Mouse (Mus musculus) left cerebral cortex, postnatal 25 days (tissue): ENCODE data around the gene Tns3. TPM values are rescaled to one million over a fixed set of nuclear protein-coding genes. Genes with fewer than 3 reads are reported as not detected.

ENCODE experiments used
- DNase-seq, 2 experiments: peaks; one replicate each; pipeline ENCODE4 v3.0.0; 2022; ENCODE audit warnings: low spot score in 2 of 2, mixed read lengths in 1 of 2
- intact Hi-C: fragments of 180-260 bp; cut with DNase I; formaldehyde crosslinking; loops from one replicate; pipeline ENCODE4 v1.15.1; 2025
- total RNA-seq, 2 experiments: library from RNA; stranded (reverse); gene quantifications; 2 replicates each; pipeline ENCODE4 v1.2.3; 2021

The Tns3 gene
- total RNA-seq, 2 experiments from 2014 or later, result 34.9 to 38.3 TPM

DNA sequence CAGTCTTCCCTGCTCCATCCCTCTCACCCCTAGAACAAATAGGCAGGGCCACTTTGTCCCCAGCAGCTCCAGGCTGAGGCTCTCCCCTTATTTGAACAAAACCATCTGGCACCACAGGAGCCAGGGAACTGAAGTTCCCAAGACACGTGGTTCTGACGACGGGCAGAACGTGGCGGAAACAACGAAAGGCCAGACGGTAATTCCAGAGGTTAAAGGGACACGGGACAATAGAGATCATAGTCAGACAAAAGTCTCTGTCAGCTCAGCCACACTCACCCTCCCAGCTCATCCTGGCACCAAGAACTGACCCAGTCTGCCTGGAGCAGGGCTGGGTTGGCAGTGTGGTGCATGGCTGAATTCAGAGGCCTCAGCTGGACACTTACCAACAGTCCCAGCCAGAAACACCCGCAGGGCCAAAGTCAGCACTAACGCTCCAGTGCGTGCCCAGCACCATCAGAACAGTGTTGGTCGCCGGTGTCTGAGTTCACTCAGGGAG is 10.5 kb downstream of the Tns3 start:
- peak in 1 of 2 experiments; percentile 28 for DNase-seq
- intact Hi-C loops, result no loop called here

DNA sequence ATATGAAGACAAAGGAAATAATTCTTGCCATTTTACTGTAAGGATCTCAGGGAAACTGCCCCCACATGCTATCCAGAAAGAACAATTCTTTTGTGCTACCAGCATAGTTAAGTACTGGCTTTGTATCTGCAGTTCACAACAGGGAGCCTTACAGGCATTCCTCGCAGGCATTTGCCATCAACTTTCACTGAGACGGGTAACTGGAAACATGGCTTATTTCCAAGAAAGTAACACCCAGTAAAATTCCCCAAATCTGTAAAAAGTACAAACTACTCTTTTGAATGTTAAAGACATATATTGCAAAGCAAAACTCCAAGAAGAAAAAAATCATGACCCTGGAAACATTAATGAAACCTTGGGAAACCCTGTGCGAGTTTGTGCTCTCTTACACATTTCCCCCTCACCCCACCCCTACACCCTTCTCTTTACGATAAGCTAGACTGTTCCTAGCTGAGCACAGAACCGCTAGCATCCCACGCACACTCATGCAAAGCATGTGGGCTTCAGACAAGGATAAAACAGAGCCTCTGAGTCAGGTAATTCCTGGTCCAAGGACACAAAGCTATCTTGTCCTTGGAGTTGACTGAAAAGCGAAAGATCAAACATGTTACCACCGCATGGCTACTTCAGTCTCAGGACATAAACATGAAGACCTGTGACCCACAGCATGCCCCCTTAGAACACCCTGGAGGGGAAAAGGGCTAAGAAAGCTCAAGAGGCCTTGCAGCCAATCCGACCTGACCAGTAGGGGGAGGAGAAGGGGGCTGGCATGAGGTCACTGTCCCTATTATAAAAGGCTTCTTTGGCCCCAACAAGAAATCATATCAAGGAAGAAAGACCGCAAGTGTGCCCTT is 11.3 kb downstream of the Tns3 start:
- intact Hi-C loops, result no loop called here
- peak; percentile 44 to 77 for DNase-seq

DNA sequence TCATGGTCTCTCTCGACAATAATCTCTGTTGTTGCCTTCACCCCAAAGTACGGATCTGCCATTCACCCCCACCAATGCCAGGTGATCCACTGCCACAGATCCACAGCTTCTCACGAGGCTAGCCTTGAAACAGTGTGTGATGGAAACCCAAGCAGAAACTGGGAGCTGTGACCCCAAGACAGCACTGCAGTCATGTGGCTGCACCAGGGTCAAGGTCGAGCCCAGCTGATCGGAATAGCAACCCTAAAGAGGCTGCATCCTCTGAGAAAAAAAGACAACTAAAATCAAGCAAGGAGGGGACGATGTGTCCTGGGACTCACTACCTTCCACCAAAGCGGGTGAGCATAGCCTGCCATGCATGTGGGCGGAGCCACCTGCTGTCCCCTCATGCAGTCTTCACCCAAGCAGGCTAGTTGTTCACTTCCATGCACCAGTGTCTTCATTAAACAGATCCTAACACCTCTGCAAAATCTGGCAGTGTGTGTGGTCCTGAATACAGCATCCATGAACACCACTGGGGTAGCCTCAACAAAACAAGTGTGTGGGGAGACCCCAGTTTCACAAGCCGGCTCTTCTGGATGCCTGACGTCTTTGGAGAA is 12.1 kb downstream of the Tns3 start:
- no peak for DNase-seq
- intact Hi-C loops, result no loop called here

DNA sequence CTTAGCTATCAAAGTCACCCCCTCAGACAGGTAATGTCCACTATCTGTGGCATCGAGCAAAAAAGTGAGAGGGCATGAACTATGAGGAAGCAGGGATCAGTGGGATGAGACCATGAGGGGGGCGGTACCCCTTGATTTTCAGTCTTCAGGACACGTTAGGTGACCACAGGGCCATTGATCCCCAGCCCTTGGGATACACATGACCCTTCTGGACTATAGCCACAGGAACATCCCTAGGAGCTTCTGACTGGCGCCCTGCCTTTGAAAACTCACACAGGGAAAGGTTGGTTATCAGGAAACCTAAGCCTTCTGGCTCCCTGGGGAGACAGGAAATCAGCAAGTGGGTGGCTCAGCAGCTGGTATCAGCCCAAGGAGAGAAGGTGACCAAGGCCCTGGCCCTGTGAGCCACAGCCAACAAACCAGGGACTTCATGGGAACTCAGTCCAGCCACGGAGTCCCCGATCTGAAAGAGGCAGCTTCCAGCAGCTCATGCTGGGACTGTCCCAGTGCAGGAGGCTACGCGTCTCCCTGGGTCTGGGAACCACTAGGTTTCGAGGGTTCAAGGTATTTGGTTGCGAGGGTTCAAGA is 12.8 kb downstream of the Tns3 start:
- DNase-seq, result no peak
- intact Hi-C loops, result no loop called here

DNA sequence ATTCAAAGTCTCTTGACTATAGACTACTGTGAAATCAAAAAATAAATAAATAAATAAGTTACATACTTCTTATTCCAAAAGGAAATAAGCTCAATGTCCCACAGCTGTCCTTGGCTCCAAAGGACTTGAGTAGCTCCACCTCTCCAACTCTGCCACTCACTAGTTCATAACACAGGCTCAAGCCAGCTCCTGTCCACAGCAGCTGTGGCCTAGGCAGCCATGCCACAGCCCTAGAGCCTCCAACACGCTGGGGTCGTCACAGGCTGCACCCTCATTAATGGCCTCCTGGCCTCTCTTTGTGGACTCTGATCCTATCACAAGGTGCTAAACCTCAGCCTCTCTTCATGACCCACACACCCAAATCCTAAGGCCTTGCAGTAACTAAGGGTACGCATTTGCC is 18.7 kb downstream of the Tns3 start:
- DNase-seq, result no peak
- intact Hi-C loops, result no loop called here

DNA sequence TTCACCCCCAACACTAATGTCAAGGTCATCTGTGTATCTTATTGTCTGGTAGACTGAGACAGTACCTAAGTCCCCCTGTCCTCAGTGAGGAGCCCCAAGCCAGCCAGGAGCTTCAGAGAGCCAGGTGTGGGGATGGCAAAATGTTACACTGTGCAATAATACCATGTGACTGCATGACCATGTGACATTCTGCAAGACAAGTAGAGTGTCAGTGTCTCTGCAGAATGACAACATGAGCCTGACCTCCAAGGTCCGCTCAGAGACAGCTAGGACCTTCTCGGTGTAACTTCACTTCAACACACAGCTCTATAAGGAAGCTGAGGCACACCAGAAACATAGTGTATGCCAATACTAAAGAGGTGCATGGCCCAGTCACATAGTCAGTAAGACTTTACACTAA is 20.1 kb downstream of the Tns3 start:
- intact Hi-C loops, result no loop called here
- no peak for DNase-seq

DNA sequence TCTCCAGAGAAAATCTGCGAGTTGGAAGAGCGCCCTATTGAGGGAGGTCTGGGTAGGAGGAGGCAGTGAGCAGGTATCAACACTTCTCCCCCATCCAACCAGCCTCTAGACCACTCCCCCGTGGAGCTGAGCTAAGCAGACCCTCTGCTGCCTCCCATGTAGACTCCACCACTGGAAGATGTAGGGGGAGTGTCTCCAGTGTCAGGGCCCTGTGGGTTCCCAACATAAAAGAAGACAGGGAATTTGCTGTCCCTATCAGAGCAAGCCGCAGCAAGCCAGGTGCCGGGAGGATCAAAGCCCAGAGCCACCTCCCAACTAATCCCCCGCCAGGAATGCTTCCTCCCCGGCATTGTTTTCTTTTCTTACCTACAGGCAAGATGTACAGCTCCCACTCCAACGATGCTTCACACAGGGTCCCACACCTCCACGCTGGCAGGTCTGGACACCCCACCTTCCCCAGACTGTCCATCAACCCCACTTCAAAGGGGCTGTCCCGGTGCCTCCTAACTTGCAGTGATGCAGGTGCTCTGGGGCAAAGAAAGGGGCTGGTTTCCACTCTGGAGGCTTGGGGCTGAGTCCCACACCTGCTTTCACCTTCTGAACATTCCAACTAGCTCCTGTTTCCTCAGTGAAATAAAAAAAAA is 22.6 kb downstream of the Tns3 start:
- intact Hi-C loops, result no loop called here
- no peak for DNase-seq

DNA sequence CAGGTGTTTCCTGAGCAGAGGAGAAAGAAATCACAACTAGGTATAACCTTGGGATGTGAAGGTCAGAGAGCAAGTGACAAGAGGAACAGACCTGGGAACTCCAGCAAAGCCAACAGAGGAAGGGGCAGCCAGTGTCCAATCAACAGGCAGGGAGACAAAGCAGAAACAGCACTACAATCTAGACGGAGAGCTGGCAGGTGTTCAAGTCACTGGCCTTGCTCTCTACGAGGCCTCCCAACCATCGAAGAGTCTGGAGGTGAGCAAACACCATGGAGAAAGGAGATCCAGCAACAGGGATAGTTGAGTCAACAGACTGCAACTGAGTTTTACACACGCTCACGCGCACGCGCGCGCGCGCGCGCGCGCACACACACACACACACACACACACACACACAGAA is 24.6 kb downstream of the Tns3 start:
- intact Hi-C loops, result no loop called here
- DNase-seq, result no peak

DNA sequence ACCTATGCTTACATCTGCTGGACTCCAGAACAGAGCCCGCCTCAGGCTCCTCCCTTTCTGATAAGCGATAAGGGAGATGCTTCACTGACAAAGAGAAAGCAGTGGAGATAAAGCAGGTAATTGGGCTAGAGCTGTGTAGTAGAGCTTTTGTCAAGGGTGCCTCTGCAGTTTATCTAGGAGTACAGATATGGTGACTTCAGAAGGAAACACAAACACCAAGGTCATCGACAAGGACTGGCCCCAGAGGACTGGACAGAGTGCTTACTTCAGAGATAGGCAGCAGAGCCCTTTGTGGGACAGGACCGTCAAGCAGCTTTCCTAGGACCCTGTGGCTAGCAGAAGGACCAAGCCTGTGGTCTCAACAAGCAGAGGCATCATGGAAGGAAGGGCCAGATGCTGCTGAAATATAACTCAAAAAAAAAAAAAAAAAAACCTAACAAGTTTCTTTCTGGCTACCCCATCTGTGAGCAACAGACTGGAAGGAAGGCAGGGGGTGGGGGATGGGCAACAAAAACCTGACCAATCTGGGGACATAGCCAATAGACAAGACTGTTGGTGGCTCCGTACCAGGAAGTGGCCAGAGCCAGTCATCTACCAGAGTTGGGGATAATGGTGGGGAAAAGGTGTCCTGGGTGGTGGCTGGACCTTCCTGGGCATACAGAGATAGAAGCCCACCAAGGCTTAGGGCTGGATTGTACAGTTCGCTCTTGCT is 25.2 kb downstream of the Tns3 start:
- no peak for DNase-seq
- intact Hi-C loops, result no loop called here

DNA sequence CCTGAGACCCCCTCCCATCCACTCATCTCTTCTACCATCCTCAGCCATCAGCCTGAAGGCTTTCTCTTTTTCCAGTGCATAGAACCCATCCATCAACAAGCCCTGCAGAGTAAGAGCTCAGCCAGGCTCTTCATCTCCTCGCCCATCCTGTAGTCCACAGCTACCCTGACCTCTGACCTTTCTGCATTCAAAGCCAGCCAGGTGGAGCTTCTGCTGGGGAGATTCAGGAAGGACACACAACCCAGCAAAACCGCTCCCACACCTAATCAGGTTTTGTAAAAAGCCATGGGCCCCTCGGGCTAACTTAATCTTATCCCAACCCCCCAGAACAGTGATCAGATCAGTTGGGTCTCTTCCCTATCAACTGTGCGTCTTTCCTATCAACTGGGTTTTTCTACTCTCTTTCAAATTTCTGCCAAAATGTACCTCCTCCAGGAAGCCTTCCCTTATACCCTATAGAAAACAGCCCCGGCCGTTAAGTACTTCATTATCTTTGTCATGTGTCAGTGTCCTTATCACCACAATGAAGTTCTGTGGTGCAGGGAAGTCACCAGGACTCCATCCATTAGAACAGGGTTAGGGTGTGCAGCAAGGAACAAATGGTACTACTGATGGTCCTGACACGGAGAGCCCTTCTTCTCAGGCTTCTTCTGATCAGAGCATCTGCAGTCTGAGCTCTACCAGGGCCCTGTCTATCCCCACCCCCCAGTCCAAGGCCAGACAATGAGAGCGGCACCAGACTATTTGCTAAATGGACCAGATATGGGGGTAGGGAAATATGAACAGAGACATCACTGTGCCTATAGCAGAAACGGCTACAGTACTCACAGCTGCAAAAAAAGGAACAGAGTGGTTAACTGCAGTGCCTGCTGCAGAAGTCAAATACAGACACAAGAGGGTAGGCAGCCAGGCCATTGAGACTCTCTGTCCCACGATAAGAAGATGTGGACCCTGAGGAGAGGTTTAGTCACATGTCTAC is 26.6 kb downstream of the Tns3 start:
- intact Hi-C loops, result no loop called here
- DNase-seq, result no peak

DNA sequence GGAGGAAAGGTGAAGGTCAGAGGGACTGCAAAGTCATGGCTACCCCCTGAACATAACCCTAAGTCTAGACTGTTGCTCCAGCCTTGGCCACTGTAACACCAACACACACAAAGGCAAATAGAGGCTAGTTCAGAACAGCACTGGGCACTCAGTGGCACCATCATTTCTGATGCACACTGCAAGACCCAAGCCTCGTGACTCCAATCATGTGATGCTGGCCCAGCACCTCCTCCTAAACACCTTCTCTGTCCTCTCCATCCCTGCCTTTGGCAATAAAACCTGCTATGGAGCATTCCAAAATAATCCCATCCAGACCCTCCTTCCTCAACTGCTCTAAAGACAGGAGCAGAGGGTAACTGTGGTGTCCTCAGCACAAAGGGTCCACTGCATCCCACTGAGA is 27.7 kb downstream of the Tns3 start:
- no peak for DNase-seq
- intact Hi-C loops, result no loop called here

DNA sequence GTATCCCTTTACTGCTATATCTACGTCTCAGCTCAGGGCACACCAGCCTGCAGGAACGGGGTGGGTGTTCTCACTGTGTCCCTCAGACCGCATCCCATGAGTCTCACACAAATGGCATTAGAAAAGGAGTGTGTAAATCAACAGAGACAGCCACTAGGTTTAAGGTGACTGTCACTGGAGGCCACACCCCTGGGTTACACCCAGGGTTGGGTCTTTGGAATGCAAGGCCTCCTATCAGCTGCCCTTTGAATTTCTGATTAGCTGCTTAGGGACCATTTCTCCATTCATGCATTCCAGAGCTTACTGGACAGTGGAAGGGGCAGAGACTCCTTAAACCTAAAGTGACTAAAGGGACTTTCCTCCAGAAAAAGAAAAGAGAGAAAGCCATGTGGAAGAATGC is 28.6 kb downstream of the Tns3 start:
- DNase-seq, result no peak
- intact Hi-C loops, result no loop called here

DNA sequence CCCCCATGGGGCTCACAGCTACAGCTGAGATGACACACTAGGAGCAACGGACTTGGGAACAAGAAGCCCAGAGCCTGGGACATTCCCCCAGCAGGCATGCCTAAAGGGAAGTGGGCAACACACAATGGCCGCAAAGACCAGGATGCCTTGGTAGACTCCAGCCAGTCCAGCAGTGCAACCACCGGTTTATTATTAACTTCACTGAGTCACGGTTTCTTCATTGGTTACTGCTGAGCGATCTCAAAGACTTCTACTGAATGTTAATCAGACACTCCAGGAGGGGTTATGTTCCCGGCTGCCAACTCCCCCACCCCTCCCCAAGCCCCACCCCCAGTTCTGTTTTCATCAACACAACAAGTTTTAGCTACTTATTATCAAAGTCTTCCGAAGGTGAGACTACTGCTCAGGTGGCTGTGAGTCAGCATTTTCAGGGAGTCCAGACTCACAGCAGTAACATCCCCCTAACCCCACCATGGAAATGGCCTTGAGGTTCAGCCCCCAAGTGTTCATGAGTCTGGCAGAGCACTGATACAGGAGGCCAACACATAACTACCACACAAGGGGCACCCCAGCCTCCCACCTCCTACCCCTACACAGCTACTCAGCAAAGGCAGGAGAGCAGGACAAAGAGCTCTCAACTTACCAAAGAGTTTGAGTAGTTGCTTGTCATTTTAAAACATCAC is 29.5 kb downstream of the Tns3 start:
- no peak for DNase-seq
- intact Hi-C loops, result no loop called here

DNA sequence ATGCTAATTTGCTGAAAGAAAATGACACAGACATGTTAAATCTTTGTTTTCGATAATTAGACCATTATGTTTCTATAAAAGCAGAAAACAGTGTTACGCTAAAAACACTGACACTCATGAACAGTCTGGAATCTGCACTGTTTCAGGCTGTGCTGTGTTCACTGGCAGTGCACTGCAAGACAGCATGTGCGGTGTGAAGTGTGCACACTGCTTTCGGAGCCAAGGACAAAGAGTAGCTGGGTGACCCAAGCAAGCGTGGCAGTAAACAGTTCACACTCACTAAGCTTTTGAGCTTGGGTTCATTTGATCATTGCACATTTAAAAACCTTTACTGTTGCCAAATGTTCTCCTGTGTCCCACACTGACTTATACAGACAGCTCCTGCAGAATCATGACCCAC is 32.2 kb downstream of the Tns3 start:
- intact Hi-C loops, result no loop called here
- DNase-seq, result no peak

DNA sequence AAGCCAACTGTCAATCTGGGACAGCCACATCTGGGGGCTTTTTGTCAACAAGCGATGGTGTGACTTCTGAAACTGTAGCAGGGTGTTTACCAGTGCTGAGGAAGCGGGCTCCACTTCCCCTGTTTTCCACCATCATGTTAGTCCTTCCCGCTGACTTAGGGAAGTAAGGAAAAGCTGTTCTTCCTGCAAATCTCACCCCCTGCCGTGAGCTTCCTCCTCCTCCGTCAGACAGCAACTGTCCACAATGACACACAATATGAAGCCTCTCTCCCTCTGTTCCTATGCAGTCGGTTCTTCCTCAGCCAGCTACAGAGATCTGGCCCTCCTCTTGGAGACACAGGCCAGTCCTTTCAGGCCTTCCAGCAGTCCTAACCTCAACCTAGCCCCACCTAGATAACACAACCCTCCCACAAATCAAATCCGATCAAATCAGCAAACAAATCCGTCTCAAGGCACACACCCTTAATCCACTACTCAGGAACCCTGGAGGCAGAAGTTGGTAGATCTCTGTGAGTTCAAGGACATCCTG is 34.4 kb downstream of the Tns3 start:
- intact Hi-C loops, result no loop called here
- DNase-seq, result no peak

DNA sequence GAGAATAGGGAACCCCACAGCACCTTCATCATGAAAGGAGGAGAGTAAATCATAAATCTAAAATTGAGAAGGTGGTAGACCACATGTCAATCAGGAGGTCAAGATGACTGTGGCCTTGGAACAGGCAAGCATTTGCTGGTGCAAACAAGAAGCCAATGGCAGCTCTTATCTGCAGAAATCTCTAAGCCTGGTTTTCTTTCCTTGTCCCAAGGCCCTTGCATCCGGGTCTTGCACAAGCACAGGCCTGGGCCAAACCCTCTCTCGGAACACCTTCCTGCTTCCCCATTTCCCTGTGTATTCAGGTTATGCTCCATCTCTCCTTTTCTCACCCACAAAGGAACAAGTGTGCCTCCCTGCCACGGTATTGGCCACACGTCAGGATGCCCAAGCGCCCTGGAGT is 35.0 kb downstream of the Tns3 start:
- intact Hi-C loops, result no loop called here
- DNase-seq, result no peak

DNA sequence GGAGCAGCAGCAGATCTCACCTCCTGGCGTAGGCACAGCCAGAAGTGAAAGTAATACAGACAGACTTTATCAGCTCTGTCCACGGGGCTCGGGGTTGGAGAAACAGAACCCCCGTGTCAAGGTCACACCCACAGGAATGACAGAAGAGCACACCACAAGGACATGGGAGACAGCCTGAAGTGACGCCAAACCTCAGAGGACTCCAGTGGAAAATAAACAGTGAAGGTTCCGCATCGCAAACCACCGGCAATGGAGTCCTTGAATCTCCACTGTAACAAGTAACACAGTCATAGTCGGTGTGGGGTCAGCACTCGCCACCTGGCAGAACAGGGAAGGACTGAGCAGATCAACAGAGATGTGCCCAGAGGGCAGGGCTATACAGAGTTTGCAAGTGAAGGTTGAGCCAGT is 35.5 kb downstream of the Tns3 start:
- intact Hi-C loops, result no loop called here
- no peak for DNase-seq

DNA sequence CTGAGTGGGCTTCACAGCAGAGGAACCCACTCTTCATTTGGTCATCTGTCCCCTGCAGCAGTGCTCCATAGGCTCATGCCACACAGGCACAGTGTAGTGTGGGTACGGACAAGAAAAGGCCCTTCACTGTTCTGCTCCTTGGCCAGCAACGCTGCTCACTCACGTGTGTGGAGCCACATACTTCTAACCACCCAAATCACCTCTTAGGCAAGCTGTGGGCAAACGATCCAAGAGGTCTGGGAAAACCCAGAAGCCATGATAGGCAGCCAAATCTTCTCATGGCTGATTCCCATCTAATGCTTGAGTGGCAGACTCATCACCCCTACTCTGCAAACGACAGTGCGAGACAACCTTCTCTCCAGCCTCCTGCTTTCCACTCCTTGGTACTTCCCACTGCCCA is 37.2 kb downstream of the Tns3 start:
- no peak for DNase-seq
- intact Hi-C loops, result no loop called here
